Mouse (Mus musculus): ENCODE measurements at regions not wholly inside any gene's neighbourhood (a gene's known extent, or its start where the extent isn't known, plus 50 kb on each side); places are given as distances from the start of the nearest gene placed in this dataset.
"Not testable (repeated sequence)": the region's sequence is repeated elsewhere in the genome, so short reads cannot be mapped to it uniquely, and the experiment has no call there.

DNA sequence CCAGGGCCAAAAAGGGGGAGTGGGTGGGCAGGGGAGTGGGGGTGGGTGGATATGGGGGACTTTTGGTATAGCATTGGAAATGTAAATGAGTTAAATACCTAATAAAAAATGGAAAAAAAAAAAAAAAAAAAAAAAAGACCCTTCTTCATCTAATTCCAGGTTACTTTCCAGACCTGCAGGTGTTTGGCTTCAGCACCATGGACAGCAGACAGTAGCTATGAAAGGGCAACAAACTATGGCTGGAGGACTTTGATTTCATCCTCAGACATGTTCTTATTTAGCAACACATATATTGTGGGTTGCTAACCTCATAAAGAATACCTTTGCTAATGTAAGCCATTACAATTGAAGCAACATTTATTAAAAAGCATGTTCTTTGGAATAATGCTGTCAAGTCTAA lies 342.0 kb upstream of the Klhl29 start:
- TF ChIP-seq CTCF (IDR thresholded peaks at IDR 0.05); EP300 (IDR thresholded peaks at IDR 0.05; ENCODE audit: insufficient read depth, low read depth, low read length): not testable (repeated sequence)

All from heart, adult 2 months (tissue).